10 mouse cellular contexts compared by ENCODE assay signal in the genomic region with DNA sequence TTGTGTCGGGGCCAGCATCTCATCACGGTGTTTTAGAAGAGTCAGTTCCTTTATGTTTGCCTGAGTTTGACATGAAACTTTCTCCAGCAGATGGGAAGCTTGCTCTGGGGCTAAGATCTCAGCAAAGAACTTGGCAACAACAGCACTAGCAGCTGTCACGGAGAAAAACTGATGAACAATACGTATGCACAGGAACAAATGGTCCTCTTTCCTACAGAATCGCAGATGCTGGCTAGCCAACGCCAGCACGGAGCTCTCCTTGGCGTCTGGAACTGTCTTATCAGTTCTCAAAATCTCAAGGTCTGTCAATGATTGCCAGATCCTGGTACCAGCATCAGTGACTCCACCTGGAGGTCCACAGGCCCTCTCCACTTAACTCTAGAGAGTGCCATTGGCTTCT.
DNase-seq lines count a peak whose midpoint lies in the region.
"Had no signal": no experiment of that assay in that cellular context is flagged by ENCODE, and none has a peak within 500 bp of the region (broad histone marks: within the 10 kb centered on the region; RNA-seq: fewer than 3 reads in every experiment).

No protein-coding gene starts in this region.

- DNase-seq in cerebellum, adult 8-10 months = peak; percentile 1
- no peak for DNase-seq in cerebellum, adult 11 months
- DNase-seq in kidney, adult 11 months = peak; percentile 11
- no peak for DNase-seq in kidney, postnatal 25 days
- DNase-seq in right cerebral cortex, adult 18-20 months = peak; percentile 49
- no peak for DNase-seq in right cerebral cortex, postnatal 4 days
- peak; percentile 28 for DNase-seq in telencephalon, adult 2 months (ENCODE audit: low read depth, low spot score)
- DNase-seq in adrenal gland, adult 18-20 months (ENCODE audit: low spot score in 2 of 2) = no peak
- DNase-seq: adrenal gland, adult 2 months; liver had no signal

Comparison
In these comparisons a context has a peak if more than half of its experiments do, and no peak if none do; other contexts are left out.
1. DNase-seq: peak in cerebellum, adult 8-10 months (single experiment), kidney, adult 11 months (single experiment), right cerebral cortex, adult 18-20 months (single experiment) and telencephalon, adult 2 months (single experiment); none in cerebellum, adult 11 months (single experiment), kidney, postnatal 25 days (0 of 2), right cerebral cortex, postnatal 4 days (single experiment) and adrenal gland, adult 18-20 months (0 of 2).